Mouse (Mus musculus) kidney, adult 18-20 months (tissue): ENCODE measurements around the gene Gm10642.
A peak's percentile ranks its signal among the peaks of the same experiment; 100 is the strongest.

ENCODE experiments used
- DNase-seq: peaks from one replicate; pipeline ENCODE4 v3.0.0; 2021

Gm10642 gene

DNA sequence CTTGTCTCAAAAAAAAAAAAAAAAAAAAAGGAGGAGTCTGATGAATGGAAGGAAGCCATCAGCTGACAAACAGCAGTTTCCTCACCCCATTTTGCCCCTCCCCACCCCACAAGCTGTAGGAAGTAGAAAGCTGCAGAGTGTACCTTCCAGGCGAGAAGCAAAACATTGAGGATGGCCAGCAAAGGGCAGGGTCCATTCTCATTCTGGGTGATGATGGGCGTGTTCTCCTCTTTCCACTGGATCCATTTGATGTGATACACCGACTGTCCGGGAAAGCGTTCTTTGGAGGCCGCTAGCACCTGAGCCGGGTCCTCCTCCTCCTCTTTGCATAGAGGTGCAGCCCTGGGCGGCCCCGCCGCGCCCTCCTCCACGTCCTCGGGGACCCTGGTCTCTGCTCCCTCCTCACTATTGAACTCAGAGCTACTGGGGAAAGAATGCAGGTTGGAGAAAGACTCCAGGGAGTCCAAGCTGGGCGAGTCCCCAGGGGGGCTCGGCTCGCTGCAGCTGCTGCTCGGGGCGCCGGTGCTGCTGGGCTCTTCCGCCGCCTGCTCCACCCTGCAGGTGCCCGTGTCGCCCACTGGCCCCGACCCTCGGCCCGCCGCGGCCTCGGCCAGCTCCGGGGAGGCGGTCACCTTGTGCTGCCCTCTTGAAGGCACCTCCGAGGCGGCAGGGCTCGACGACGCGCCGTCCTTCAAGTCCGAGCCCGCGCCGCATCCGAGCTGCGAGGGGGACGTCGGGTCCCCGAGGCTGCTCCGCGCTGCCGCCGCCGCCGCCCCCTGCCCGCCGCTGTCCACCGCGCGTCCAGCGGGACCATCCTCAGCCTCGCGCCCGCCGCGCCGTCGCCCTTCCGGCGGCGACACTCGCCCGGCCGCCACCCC lies at the start of gene Gm10642:
TSS of gene Gm10642 (plus strand) at position 122 of the 878 bp plus-strand sequence.
- peak; percentile 79 for DNase-seq

DNA sequence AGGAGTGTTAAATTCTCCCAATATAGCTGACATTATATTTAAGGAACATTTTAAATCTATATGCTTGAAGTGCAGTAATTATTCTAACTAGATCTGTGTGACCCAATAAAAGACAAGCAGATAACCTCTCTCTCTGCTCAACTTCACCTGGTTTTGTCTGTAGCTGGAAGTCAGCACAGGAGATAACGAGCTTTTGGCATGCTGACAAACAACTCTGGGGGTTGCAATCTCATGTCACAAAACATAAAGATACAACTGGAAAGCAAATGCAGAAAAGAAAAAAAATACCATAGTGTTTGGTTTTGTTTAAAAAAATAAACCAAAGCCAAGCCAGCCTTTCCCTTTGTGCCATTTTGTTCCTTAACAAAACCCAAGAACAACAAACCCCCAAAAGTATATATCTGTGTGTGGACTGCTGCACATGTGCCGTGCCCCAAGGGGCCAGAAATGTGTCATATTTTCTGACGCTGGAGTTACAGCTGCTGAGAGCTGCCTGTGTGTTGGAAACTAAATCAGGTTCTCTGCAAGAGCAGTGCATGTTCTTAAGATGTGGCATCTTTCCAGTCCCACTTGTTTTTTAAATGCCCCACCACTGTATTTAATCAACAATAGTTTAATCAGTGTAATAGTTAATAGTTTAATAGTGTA lies 44.9 kb upstream of the Gm10642 start:
- no peak for DNase-seq

DNA sequence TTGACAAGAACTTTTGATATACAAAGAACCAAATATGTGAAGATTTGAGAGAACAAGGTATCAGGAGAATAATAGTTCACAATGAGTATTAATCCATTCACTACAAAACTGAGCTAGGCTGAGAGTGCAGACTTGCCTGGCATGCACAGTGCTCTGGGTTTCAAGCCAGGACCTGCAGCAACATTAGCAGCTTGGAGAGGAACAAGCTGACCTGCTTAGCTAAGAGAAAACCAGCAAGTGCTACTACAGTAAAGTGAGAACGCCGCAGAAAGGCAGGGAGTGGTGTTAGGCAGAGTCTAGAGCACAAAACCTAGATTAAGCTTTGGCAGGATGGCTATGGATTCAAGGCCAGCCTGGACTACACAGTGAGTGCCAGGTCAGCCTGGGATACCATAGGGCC lies 26.3 kb upstream of the Gm10642 start:
- no peak for DNase-seq

DNA sequence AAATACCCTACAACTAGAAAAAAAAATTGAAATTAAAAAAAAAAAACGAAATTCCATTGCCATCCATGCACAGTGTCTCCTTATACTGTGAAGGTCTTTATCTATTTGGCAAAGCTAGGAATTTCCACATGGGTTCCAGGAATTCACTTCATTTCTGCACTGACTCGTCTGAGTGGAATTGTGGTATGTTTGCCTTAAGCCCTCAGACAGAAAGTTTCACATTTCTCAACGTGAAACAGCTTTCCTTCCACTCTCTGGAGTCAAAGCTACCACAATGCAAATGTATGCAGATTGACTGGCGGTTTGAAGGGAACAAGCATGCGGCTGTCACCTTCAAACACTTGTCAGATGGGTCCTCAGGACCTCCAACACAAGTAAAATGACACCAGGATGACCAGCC lies 24.4 kb upstream of the Gm10642 start:
- DNase-seq: no peak

DNA sequence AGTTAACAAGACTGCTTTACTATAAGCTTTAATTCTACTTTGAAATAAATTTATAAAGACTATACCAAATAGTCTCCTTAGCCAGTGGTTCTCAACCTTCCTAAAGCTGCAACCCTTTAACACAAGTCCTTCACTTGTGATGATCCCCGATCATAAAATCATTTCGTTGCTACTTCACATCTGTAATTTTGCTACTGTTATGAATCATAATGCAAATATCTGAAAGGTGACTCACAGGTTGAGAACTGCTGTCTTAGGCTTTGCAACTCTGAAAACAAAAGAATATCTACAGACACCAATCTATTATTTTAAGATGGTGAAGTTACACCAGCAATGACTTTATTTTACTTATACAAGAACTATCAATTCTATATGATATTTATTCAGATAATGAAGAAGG lies 19.3 kb upstream of the Gm10642 start:
- DNase-seq: no peak

DNA sequence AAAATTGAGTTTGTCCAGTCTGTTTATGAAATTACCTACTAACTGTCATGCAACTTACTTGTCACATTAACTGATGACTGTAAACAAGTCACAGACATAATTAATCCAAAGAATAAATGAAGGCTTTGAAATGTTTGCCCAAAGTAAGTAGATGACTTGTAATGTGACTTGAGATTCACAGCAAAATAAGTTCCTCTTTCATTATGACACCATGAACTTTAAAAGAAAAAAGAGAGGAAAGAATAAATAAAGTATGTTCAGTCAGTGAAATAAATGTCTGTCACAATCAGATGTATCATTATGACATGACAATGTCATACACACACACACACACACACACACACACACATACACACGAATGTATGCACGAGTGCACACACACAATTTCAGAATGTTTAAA lies 5.8 kb upstream of the Gm10642 start:
- DNase-seq: no peak

DNA sequence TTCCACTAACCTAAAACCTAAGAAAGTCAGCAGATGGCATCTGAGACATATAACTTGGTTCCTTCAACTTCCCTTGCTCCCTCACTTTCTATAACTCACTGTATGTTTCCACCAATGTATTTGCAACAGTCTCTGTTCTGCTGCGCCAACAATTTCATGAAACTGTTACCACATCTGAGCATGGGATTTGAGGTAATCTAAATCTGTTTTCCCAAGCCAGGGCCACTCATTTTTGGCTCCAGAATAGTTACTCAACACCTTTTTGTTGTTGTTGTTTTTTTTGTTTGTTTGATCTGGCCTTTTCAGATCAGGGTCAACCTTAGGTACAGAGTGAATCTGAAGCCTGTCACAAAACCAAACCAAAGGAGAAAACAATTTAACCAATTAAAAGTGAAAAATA lies 5.1 kb upstream of the Gm10642 start:
- no peak for DNase-seq

DNA sequence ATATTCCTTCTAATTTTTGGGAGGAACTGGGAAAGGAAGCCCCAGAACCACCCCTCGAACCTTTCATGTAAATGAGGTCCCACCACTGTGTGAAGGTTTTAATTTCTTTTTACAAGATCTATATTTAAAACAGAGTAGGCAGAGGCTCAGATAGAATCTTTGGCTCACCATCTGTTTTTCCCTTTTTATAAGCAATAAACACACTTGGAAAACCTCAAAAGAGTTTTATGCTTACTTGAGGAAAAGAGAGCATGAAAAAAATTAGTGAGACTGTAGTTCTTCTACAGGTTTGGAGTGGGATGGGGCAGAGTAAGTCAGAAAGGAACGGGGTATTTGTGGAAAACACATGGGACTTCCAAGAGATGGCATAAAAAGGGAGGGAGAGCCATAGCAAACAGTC lies 3.8 kb upstream of the Gm10642 start:
- no peak for DNase-seq

DNA sequence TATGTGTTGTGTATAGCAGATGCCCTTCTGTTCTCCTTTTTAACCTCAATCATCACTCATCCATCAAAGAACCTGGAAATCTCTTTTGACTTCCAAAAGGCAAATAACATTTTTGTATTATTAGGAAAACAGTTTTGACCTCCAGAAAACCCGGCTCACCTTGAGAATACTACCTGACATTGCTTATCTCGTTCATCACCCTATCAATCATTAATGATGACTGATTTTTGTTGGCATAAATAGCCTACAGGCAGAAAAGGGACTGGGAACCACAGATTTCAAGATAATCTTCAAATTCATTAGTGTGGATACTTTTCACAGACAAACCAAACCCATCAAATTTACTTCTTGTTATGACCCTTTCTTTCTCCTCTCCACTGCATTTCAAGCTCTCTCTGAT lies 2.2 kb upstream of the Gm10642 start:
- DNase-seq: no peak

DNA sequence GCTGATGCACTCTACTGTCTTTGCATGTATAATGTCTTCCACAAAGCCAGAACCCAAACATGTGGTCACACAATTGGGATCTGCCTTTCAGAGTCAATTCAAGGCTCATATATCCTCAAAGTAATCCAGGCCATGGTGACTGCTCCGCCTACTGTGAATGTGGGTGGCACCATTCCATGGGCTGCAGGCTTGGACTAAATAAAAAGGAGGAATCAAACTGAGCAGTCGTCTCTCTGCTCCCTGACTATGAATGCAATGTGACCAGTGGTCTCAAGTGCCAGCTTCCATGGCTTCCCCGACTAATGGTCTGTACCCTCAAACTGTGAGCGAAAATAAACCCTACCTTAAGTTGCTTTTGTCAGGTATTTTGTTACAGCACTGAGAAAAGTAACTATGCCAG lies 1.6 kb upstream of the Gm10642 start:
- no peak for DNase-seq

DNA sequence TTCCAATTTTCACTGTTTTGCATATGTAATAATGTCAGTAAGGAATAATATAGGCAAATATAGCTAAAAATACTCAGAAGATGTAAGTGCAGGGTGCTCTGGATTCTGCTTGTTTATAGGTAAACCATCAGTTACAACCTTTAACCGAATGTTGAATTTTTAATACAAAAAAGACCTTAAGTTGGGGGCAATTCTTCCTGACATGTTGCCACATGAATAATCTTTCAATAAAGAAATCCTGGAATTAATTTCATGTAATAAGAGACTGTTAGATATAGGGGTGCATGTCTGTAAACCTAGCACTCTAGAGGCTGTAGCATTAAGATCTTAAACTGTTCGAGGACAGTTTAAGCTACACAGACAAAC lies 304 bp upstream of the Gm10642 start:
- DNase-seq: no peak

DNA sequence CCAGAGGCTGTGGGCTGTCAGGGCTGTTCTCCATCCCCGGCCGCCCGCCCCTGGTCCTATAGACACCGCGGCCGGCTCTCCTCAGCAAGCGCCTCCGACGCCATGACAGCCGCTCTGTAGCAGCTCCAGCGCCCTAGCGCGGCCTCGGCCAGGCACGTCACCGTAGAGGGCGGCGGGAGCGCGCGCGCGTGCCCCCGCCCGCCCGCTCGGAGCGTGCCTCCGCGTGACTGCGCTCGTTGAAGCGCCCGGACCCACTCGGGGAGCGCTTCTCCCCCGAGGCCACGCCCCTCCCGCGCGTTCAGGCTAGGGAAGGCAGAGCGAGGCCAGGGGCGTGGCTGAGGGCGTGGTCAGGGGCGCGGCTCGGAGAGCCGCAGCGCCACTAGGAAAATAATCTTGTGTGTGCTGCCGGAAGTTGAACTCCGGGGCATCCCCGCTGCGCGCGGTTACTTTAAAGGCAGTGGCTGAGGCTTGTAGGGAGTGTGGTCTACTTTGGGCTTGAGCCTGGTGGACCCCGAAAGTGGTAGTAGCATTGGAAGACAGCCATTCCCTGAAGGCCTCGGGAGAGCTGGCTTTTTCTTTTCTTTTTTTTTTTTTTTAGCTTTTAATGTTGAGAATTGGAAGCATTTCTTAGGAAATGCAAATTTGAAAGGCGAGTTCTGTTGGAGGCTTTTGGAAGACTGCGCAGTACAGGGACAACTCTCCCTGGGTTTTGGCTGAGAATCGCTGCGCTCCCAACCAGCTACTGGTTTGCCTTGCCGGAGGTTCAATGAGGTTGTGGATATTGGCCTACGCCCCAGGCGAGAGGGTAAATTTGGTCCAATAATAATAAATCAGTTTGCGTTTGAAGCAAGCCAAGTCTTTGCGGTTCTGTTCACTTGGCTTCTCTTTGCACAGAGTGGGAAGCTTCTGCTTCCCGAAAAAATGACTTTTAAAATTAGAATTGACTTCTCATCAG lies 1.2 kb downstream of the Gm10642 start, which contains the start of gene Mindy2:
TSS of gene Mindy2 (minus strand) at position 162 of the 955 bp plus-strand sequence.
- peak; percentile 98 for DNase-seq

DNA sequence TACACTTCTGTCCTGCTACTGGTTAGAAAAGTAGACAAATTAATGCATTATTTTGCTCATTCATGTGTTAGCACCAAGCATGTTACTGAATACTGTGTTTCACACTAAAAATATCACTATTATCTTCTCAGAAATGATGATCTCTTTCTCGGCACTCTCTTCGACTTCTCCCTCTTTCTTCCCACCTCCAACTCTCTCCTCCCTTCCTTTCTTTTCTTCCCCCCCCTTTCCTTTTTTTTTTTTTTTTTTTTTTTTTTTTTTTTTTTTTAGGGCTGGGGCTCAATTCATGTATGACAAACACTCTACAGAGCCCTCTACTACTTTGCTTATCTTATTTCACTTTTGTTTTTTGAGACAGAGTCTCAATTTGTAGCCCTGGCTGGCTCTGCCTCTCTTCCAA lies 2.2 kb downstream of the Gm10642 start:
- no peak for DNase-seq

DNA sequence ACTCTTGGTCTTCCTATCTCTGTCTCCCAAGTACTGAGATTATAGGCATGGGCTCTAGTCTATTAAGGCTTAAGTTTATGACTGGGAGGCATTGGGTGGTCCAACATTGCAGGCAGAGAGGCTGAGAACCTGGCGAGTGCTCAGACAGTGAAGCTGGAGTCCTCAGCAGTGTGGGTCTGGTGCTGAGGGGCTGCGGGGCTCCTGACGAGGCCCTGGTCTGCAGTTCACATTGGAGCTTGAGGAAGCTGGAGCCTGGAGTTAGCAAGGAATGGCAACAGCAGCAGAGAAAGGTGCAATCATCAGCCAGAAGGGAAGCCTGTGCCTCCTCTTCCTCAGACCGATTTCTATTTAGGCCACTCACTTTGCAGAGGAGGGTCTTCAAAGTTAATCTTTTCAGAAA lies 8.8 kb downstream of the Gm10642 start:
- no peak for DNase-seq

DNA sequence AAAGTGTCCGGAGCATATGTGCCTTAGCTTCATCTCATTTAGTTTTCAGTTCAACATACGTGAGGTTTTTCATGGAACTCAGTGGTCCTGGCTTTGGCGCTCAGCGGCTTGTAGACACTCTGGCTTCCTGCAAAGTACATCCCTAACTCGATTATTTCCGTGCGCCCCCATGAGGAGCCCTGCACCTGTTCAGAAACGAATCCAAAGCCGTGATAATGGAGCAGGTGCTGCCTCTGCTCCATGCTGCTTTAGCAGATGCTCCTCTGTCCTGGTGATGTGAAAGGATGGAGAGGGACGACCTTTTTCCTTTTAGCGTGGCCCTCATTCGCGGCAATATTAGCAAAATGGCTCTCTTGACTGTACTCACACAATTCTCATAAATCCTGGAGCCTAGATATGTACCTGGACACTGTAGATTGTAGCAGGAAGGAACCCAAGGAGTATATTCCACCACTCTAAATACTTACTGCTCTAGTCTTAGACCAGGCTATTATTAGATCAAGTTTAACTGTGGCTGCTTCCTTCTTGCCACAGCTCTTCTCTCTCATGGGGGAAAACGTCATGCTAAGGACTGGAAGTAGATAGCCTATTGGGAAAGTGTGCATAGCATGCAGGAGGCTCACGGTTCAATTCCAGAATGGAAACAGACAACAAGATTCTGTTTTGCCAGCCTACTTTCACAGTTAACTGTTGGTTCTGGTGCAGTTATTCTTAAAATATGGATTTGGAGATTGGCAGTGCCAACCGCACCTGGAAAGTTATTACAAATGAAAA lies 9.5 kb downstream of the Gm10642 start:
- no peak for DNase-seq

DNA sequence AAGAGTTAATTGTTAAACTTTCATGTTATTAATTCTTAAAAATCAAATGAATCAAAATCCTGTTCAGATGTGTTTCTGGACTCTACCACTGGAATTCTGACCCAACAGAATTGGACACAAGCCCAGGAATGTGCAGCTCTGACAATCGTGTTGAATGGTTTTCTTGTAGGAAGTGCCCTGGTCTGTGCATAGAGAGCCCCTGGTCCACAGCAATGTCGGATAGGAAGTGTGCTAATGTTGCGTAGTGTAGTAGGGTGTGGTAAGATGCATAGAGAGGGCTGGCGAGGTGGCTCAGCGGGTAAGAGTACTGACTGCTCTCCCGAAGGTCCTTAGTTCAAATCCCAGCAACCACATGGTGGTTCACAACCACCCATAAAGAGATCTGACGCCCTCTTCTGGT lies 10.8 kb downstream of the Gm10642 start:
- DNase-seq: peak; percentile 15

DNA sequence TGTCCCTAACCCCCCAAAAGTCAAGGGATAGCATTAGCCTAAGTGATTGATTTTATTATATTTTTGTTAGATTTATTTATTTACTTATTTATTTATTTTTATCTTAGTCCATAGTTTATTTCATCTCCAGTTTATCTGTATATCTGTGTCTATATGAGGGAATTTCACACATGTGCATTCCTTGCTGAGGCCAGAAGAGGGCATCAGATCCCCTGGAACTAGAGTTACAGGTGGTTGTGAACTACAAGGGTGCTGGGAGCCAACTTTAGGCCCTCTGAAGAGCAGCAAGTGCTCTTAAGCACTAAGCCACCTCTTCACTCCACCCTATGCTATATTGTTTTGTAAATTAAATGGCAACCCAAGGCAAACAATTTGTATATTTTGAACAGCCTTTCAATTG lies 12.0 kb downstream of the Gm10642 start:
- DNase-seq: no peak

DNA sequence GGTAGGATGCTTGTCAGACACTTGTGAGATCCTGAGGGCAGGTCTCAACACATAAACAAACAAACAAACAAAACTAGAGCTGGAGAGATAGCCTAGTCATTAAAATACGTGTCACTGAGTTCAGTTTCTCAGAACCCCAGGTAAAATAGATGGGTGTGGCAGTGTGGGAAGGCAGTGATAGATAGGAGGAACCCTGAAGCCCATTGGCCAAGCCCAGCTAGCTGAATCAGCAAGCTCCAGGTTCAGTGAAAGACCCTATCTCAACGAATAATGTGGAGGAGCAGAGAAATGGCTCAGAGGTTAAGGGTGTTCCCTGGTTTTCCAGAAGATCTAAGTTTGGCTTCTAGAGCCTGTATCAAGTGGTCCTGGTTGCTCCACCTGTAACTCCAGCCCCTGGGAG lies 13.1 kb downstream of the Gm10642 start:
- DNase-seq: no peak

DNA sequence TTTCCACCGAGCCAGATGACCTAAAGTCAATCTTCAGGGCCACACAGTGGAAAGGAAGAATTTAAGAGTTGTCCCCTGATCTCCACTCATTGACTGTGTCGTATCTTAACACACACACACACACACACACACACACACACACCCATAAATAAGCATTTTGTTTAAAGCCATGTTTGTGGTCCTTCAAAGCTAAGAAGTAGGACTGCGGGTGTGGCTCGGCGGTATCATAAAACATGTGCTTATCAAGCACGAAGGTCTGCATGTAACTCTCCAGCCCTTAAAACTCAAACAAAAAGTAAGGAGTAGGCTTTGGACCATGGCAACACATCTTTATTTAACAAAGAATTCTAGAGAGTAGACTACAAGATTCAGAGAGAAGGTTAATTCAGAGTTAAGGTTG lies 14.3 kb downstream of the Gm10642 start:
- no peak for DNase-seq

DNA sequence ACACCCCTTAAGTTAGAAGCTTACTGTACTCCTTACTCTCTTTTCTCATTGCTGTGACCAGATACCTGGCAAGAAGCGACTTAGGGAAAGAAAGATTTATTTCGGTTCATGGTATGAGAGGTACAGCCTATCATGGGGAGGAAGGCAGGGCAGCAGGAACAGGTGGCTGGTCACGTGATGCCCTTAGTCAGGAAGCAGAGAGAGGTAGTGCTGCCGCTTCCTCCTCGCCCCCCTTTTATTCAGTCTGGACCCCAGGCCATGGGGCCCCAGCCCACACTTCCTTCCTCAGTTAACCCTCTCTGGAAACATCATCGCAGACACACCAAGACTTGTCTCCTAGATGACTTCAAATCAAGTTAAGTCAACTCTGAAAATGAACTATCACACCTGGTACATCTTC lies 15.2 kb downstream of the Gm10642 start:
- DNase-seq: no peak

DNA sequence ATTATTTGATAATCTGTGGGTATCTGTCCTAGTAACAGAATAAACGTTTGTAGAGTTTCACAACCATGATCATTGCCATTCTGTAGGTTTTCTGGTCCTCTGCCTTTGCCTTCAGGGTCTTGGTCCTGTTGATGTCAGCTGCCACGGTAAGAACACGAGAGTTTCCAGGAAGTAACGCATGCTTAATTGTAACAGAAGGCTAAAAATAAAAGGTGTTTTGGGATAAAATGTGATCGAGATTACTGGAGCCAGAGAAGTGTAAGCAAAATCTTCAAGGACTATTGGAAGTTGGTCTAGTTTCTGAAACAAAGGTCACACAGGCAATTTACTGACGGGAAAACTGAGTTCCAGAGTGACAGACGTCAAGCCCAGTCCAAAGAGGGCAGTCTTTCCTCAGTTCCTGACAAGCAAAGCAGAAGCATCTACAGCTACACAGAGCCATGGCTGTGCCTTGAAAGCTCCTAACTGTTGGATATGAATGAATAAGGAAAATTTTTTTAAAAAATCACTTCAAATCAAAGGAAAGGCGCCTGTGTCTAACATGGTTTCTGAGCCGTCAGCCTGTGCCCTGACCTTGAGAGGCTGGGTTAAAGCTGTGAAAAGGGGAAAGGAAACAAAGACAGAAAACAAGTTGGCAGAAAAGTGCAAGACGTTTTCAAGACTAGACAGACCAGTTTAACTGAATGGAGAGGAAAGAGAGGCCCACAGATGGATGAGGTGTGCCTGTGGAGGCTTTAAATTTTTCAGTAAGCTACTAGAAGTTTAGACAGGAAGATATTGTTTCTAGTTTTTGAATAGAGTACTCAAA lies 15.9 kb downstream of the Gm10642 start:
- DNase-seq: peak; percentile 34

DNA sequence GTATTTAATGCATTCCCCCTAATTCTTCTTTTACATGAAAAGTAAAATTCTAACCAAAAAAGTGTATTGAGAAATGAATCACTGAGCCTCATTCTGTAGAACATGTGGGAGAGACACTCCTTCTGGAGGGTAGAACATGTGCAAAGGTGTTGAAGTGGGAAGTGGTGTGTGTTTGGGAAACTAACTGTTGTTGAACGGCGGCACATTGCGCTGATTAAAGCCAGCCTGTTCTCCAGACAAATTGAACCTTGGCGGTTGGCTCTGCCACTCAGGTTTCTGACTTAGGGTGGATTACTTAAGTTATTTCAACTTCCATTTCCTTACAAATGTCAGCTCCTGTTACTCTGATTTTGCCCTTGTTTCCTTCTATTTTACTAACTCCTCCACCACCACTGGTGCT lies 17.6 kb downstream of the Gm10642 start:
- DNase-seq: no peak
